Mouse (Mus musculus) forebrain, postnatal 0 days (tissue): Measurements from ENCODE around the gene Zc3h18. TPM values are rescaled to one million over a fixed set of nuclear protein-coding genes. Genes with fewer than 3 reads are reported as not detected.

ENCODE experiments used
- ATAC-seq: fragments of 200-750 bp; cut with Nextera tagmentation; 2 replicates; pipeline ENCODE4 v1.8.0; 2017; ENCODE audit warnings: mild to moderate bottlenecking, moderate library complexity
- DNase-seq: peaks from one replicate; pipeline ENCODE4 v3.0.0-alpha.2; 2015
- H3K27ac ChIP-seq: fragments of 300-500 bp; sonication (generic); 2 replicates; pipeline ENCODE4 v1.5.1; 2014; ENCODE audit warnings: low read depth, mild to moderate bottlenecking, antibody characterized with exemption, low read length, moderate library complexity, mixed read lengths
- H3K27me3 ChIP-seq: fragments of 300-500 bp; sonication (generic); 2 replicates; pipeline ENCODE4 v1.6.1; 2014; ENCODE audit warnings: mild to moderate bottlenecking, low read length, mixed read lengths; ENCODE audit not compliant: insufficient read depth
- H3K36me3 ChIP-seq: fragments of 300-500 bp; sonication (generic); 2 replicates; pipeline ENCODE4 v1.6.1; 2014; ENCODE audit warnings: mild to moderate bottlenecking, moderate library complexity; ENCODE audit not compliant: insufficient read depth
- H3K4me1 ChIP-seq: fragments of 300-500 bp; sonication (generic); 2 replicates; pipeline ENCODE4 v1.6.1; 2014; ENCODE audit warnings: antibody characterized with exemption; ENCODE audit not compliant: insufficient read depth
- H3K4me2 ChIP-seq: fragments of 300-500 bp; sonication (generic); 2 replicates; pipeline ENCODE4 v1.6.1; 2014; ENCODE audit warnings: low read depth, mild to moderate bottlenecking, moderate library complexity
- H3K4me3 ChIP-seq: fragments of 300-500 bp; sonication (generic); 2 replicates; pipeline ENCODE4 v1.5.1; 2014; ENCODE audit warnings: low read depth, low read length, mixed read lengths
- H3K9ac ChIP-seq: fragments of 300-500 bp; sonication (generic); 2 replicates; pipeline ENCODE4 v1.6.1; 2014; ENCODE audit warnings: mild to moderate bottlenecking
- H3K9me3 ChIP-seq: fragments of 300-500 bp; sonication (generic); 2 replicates; pipeline ENCODE4 v1.6.1; 2016; ENCODE audit warnings: low read length
- CTCF ChIP-seq: sonication (generic); IDR thresholded peaks from 2 replicates; pipeline ENCODE4 v1.5.1; 2016; ENCODE audit warnings: antibody characterized with exemption, control low read depth, low read depth
- WGBS: fragments of 180-500 bp; shearing (Covaris S2); extraction: QIAGEN DNeasy Blood & Tissue Kit; methylation state at CpG from one replicate; pipeline ENCODE4 v1.1.7; 2014; 5-methylcytosine and 5-hydroxymethylcytosine counted together
- polyA plus RNA-seq: library from polyadenylated mRNA; unstranded; fragments of >200 nt; fragmentation: Nextera tagmentation; extraction: Ambion mirVana; gene quantifications from 2 replicates; pipeline ENCODE4 v1.2.1, GENCODE M21; 2015
- total RNA-seq: library from RNA; depleted of rRNA; stranded (reverse); fragments of >200 nt; gene quantifications from 2 replicates; pipeline ENCODE4 v1.2.3, GENCODE M21; 2014

Zc3h18 gene
- total and polyA plus RNA-seq, 2 experiments from 2014 or later, result 27.3 to 40.9 TPM

DNA sequence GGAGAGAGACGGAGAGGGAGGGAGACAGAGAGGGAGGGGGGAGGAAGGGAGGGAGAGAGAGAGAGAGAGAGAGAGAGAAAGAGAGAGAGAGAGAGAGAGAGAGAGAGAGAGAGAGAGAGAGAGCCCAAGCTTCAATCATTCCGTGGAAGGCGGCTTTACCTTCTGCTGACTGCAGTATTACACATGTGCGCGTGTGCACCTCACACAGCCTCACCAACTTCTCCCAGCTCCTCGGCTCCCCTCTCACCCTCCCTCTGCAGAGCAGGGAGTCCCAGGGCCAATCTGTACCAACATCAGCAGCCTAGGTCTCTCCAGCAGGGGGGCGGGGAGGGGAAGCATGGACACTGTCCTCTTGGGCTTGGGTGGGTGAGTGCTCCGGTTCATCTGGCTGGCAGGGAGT is 13.4 kb upstream of the Zc3h18 start:
- Histone ChIP-seq H3K9me3 (no peaks in the 10 kb centered on the region), H3K36me3 (no peaks in the 10 kb centered on the region), H3K4me2 (no peak overlapping the region), H3K9ac (no peak overlapping the region), H3K27ac (no peak overlapping the region), H3K27me3 (peaks cover 7% of the 10 kb centered on the region; the same call in 1 of the 2 replicates), H3K4me1 (no peaks in the 10 kb centered on the region), H3K4me3 (no peak overlapping the region)
- WGBS, result 32% methylated on average over 8 of the region's 8 CpGs
- ATAC-seq (peak; percentile 55; the same call in 1 of the 2 replicates), DNase-seq (no peak)
- TF ChIP-seq CTCF, result no peak

DNA sequence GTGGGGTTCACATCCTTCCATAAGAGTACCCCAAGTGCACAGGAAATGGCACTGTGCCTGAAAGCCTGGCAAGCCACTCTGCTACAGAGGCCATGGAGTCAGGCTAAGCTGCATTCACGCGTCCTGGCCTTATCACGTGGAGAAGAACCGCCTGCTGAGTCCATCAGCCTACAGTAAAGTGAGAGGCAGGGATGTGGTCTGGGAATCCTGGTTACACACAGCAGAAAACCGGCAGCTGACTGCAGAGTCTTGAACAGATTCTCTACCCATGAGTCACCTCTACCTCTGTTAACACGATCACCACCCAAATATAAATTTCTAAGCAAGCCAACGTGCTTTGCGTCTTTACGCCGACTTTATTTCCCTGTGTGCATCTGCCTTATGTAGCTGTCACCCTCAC is 7.9 kb upstream of the Zc3h18 start:
- WGBS, result 77% methylated on average over 10 of the region's 10 CpGs
- H3K4me3 ChIP-seq, result no peak overlapping the region

DNA sequence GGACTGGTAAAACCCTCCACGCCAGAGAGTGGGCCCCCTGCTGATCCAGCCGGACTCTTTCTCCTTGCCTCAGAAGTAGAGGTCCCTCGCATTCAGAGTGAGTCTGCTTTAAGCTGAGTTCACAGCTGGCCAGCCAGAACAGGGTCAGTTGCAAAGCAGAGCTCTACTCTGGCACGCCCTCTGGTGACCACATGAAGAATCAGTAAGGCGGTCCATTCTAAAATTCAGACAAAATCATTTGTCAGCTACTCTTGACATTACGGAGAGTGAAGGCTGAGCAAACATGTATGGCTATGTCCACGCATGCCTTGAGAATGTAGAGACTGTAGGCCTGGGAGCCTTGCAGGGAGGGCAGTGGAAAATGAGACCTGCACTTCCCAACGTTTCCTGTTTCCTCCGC is 6.7 kb upstream of the Zc3h18 start:
- Histone ChIP-seq H3K27me3 (no peaks in the 10 kb centered on the region), H3K36me3 (no peaks in the 10 kb centered on the region), H3K4me3 (no peak overlapping the region), H3K27ac (no peak overlapping the region), H3K4me1 (no peaks in the 10 kb centered on the region), H3K9ac (no peak overlapping the region), H3K4me2 (no peak overlapping the region), H3K9me3 (no peaks in the 10 kb centered on the region)
- TF ChIP-seq CTCF, result peak; percentile 78
- 14% methylated on average over 9 of the region's 9 CpGs for WGBS
- DNase-seq, result peak; percentile 61
- ATAC-seq, result peak; percentile 42

More for the DNA sequence above, 7.9 kb upstream of the Zc3h18 start:
- Histone ChIP-seq H3K36me3 (no peaks in the 10 kb centered on the region), H3K27ac (no peak overlapping the region), H3K27me3 (peaks cover 3% of the 10 kb centered on the region; the same call in 1 of the 2 replicates), H3K4me1 (no peaks in the 10 kb centered on the region), H3K4me2 (no peak overlapping the region), H3K9ac (no peak overlapping the region), H3K9me3 (no peaks in the 10 kb centered on the region)
- DNase-seq, result no peak
- no peak for ATAC-seq
- TF ChIP-seq CTCF, result no peak

DNA sequence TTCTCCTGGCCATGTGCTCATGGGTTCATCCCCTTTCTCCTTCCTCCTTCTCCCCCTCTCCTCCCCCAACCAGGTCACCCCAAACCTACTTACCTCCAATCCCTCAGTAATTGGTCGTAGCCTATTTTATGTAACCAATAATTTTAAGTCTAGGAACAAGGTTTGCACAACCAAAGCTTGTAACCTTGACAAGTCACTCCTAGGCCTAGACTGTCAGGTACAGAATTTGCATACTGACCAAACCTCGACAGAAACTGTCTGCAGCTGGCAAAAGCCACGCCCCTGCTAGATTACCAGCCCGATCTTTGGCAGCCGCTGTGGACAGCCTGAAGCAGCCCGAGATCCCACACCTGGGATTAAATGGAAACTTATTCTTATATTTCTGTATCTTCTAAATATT is 4.7 kb upstream of the Zc3h18 start:
- no peaks in the 10 kb centered on the region for H3K9me3 ChIP-seq
- H3K4me3 ChIP-seq, result no peak overlapping the region
- H3K27ac ChIP-seq, result no peak overlapping the region
- TF ChIP-seq CTCF, result no peak
- WGBS, result 75% methylated on average over 6 of the region's 6 CpGs
- no peaks in the 10 kb centered on the region for H3K27me3 ChIP-seq
- no peaks in the 10 kb centered on the region for H3K36me3 ChIP-seq
- H3K4me2 ChIP-seq, result no peak overlapping the region
- H3K9ac ChIP-seq, result no peak overlapping the region
- no peak for ATAC-seq
- no peaks in the 10 kb centered on the region for H3K4me1 ChIP-seq
- no peak for DNase-seq

DNA sequence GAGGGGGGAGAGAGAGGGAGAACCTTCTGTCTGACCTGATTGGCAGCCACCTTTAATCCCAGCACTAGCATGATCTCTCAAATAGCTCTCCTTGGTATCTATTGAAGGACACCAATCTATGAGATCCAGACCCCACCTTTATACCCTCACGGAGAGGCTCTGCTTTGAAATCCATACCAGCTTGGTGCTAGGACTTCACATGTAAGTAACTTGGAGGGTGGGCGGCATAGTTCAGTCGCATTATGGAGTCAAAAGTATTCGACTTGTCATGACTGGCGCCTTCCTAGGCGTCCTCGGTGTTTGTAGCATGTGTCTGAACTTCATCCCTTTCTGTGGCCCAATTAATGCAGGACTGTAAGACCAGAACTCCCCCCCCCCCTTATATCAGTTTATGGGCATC is 1.1 kb upstream of the Zc3h18 start:
- H3K27ac ChIP-seq, result no peak overlapping the region
- peaks cover 5% of the 10 kb centered on the region for H3K36me3 ChIP-seq
- no peaks in the 10 kb centered on the region for H3K27me3 ChIP-seq
- WGBS, result 94% methylated on average over 7 of the region's 7 CpGs
- no peak overlapping the region for H3K4me3 ChIP-seq
- no peaks in the 10 kb centered on the region for H3K9me3 ChIP-seq
- ATAC-seq (no peak), DNase-seq (no peak)
- TF ChIP-seq CTCF, result no peak
- no peak overlapping the region for H3K4me2 ChIP-seq
- no peak overlapping the region for H3K9ac ChIP-seq
- H3K4me1 ChIP-seq, result peaks cover 10% of the 10 kb centered on the region

DNA sequence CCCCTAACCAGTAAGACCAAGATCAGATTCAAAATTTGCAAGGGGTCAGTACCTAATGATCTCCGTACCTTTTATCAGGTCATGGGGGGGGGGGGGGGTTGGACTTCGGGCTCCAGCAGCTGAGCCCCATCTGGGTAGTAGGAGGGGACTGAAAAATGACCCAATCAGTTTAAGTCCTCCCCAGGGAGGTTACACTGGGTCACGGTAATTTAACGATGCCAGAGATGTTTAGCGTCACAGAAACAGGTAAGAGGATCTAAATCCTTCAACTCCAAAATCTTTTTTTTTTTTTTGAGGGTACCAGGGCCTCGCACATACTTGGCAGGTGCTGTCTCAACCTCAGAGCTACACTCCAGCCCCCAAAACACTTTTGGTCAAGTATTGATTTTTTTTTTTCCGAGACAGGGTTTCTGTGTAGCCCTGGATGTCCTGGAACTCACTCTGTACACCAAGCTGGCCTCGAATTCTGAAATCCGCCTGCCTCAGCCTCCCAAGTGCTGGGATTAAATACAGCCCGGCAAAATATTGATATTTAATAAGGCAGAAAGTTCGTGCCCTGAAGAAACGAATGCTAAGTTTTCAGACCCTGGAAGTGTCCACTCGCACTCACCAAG is 551 bp upstream of the Zc3h18 start:
- no peak; the same call in 1 of the 2 replicates for ATAC-seq
- no peaks in the 10 kb centered on the region for H3K9me3 ChIP-seq
- H3K4me3 ChIP-seq, result peak overlapping the region; percentile 93
- H3K9ac ChIP-seq, result peak overlapping the region; percentile 6; the same call in 1 of the 2 replicates
- TF ChIP-seq CTCF, result no peak
- H3K27me3 ChIP-seq, result no peaks in the 10 kb centered on the region
- peak overlapping the region; percentile 46 for H3K4me2 ChIP-seq
- H3K27ac ChIP-seq, result no peak overlapping the region
- H3K4me1 ChIP-seq, result peaks cover 10% of the 10 kb centered on the region
- peaks cover 9% of the 10 kb centered on the region for H3K36me3 ChIP-seq
- DNase-seq, result no peak
- 31% methylated on average over 13 of the region's 13 CpGs for WGBS

DNA sequence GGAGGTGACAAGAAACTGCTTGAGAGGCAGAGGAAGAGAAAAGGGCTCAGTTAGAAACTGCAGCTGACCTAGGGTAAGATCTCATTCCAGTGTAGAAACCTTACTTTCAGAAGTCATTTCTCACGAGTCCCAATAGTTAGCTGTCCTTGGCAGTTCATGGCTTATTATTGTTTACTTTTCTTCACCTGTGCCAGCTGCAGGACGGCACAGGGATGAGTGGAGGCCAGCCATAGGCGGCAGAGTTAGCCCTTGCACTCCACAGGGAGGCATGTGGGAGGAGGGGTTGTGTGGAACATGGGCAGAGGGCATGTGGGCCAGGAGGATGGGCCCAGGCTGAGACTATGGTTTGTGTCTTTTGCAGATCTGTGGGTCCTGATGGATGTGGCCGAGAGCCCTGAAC is 6.6 kb downstream of the Zc3h18 start:
- no peak for TF ChIP-seq CTCF
- no peak for DNase-seq
- ATAC-seq, result no peak
- Histone ChIP-seq H3K36me3 (peaks cover 58% of the 10 kb centered on the region), H3K9ac (no peak overlapping the region), H3K27me3 (no peaks in the 10 kb centered on the region), H3K4me1 (peaks cover under 1% of the 10 kb centered on the region; the same call in 1 of the 2 replicates), H3K27ac (no peak overlapping the region), H3K4me3 (no peak overlapping the region), H3K4me2 (no peak overlapping the region), H3K9me3 (no peaks in the 10 kb centered on the region)
- WGBS, result 91% methylated on average over 4 of the region's 4 CpGs
